Mouse (Mus musculus): ENCODE results near the gene Plekha7. TPM values are rescaled to one million over a fixed set of nuclear protein-coding genes. Genes with fewer than 3 reads are reported as not detected.

Gene Plekha7
- total and polyA plus RNA-seq, 2 experiments = 2.3 to 2.9 TPM

- Histone ChIP-seq H3K27me3 (ENCODE audit: control insufficient read depth, insufficient read depth, low read length) (no peaks in the 10 kb centered on the region), H3K79me2 (ENCODE audit: control insufficient read depth, insufficient read depth, low read length) (no peaks in the 10 kb centered on the region), H3K9ac (ENCODE audit: low read depth, low read length) (no peak overlapping the region), H3K27ac (replicated peaks; ENCODE audit: insufficient read depth, low read depth, low read length) (no peak overlapping the region), H3K36me3 (ENCODE audit: control insufficient read depth, insufficient read depth, low read length) (no peaks in the 10 kb centered on the region), H3K4me1 (ENCODE audit: control insufficient read depth, insufficient read depth, low read length) (no peaks in the 10 kb centered on the region), H3K4me3 (ENCODE audit: insufficient read depth, low read depth, low read length) (no peak overlapping the region)
- no peak for DNase-seq (ENCODE audit: extremely low read depth, low read depth, low spot score)
- TF ChIP-seq POLR2A (IDR thresholded peaks at IDR 0.05; ENCODE audit: extremely low read depth, insufficient read depth, low read length) (no peak), CTCF (IDR thresholded peaks at IDR 0.05; ENCODE audit: low read depth, low read length) (no peak)
- WGBS = 96% methylated on average over 8 of the region's 8 CpGs
Observed at GRCm38 (mm10) chr7:116128286-116128685, 179.9 kb downstream of the Plekha7 start.

- Histone ChIP-seq H3K27me3 (ENCODE audit: control insufficient read depth, insufficient read depth, low read length) (no peaks in the 10 kb centered on the region), H3K9ac (ENCODE audit: low read depth, low read length) (no peak overlapping the region), H3K79me2 (ENCODE audit: control insufficient read depth, insufficient read depth, low read length) (no peaks in the 10 kb centered on the region), H3K4me1 (ENCODE audit: control insufficient read depth, insufficient read depth, low read length) (no peaks in the 10 kb centered on the region), H3K27ac (replicated peaks; ENCODE audit: insufficient read depth, low read depth, low read length) (no peak overlapping the region), H3K36me3 (ENCODE audit: control insufficient read depth, insufficient read depth, low read length) (no peaks in the 10 kb centered on the region), H3K4me3 (ENCODE audit: insufficient read depth, low read depth, low read length) (no peak overlapping the region)
- DNase-seq (ENCODE audit: extremely low read depth, low read depth, low spot score) = no peak
- TF ChIP-seq CTCF (IDR thresholded peaks at IDR 0.05; ENCODE audit: low read depth, low read length) = no peak
- TF ChIP-seq POLR2A (IDR thresholded peaks at IDR 0.05; ENCODE audit: extremely low read depth, insufficient read depth, low read length) = no peak
- 78% methylated on average over 2 of the region's 2 CpGs for WGBS
Observed at GRCm38 (mm10) chr7:116127052-116127451, 181.1 kb downstream of the Plekha7 start.

GRCm38 (mm10) chr7:116125671-116126070, 182.5 kb downstream of the Plekha7 start:
- DNase-seq (ENCODE audit: extremely low read depth, low read depth, low spot score) = no peak
- H3K79me2 ChIP-seq (ENCODE audit: control insufficient read depth, insufficient read depth, low read length) = no peaks in the 10 kb centered on the region
- no peaks in the 10 kb centered on the region for H3K27me3 ChIP-seq (ENCODE audit: control insufficient read depth, insufficient read depth, low read length)
- no peak overlapping the region for H3K4me3 ChIP-seq (ENCODE audit: insufficient read depth, low read depth, low read length)
- whole genome bisulfite sequencing = 88% methylated on average over 7 of the region's 7 CpGs
- peaks cover 5% of the 10 kb centered on the region; the same call in 1 of the 2 replicates for H3K4me1 ChIP-seq (ENCODE audit: control insufficient read depth, insufficient read depth, low read length)
- TF ChIP-seq CTCF (IDR thresholded peaks at IDR 0.05; ENCODE audit: low read depth, low read length) = no peak
- no peak for TF ChIP-seq POLR2A (IDR thresholded peaks at IDR 0.05; ENCODE audit: extremely low read depth, insufficient read depth, low read length)
- no peaks in the 10 kb centered on the region for H3K36me3 ChIP-seq (ENCODE audit: control insufficient read depth, insufficient read depth, low read length)
- no peak overlapping the region for H3K9ac ChIP-seq (ENCODE audit: low read depth, low read length)
- H3K27ac ChIP-seq (replicated peaks; ENCODE audit: insufficient read depth, low read depth, low read length) = no peak overlapping the region

- WGBS = 95% methylated on average over 12 of the region's 12 CpGs
- DNase-seq (ENCODE audit: extremely low read depth, low read depth, low spot score) = no peak
- H3K9ac ChIP-seq (ENCODE audit: low read depth, low read length) = no peak overlapping the region
- H3K27me3 ChIP-seq (ENCODE audit: control insufficient read depth, insufficient read depth, low read length) = no peaks in the 10 kb centered on the region
- H3K27ac ChIP-seq (replicated peaks; ENCODE audit: insufficient read depth, low read depth, low read length) = no peak overlapping the region
- TF ChIP-seq CTCF (IDR thresholded peaks at IDR 0.05; ENCODE audit: low read depth, low read length) = no peak
- TF ChIP-seq POLR2A (IDR thresholded peaks at IDR 0.05; ENCODE audit: extremely low read depth, insufficient read depth, low read length) = no peak
- H3K4me3 ChIP-seq (ENCODE audit: insufficient read depth, low read depth, low read length) = no peak overlapping the region
- peaks cover 5% of the 10 kb centered on the region; the same call in 1 of the 2 replicates for H3K4me1 ChIP-seq (ENCODE audit: control insufficient read depth, insufficient read depth, low read length)
- no peaks in the 10 kb centered on the region for H3K36me3 ChIP-seq (ENCODE audit: control insufficient read depth, insufficient read depth, low read length)
- no peaks in the 10 kb centered on the region for H3K79me2 ChIP-seq (ENCODE audit: control insufficient read depth, insufficient read depth, low read length)
Observed at GRCm38 (mm10) chr7:116124057-116124456, 184.1 kb downstream of the Plekha7 start.

- 80% methylated on average over 2 of the region's 2 CpGs for WGBS
- H3K9ac ChIP-seq (ENCODE audit: low read depth, low read length) = no peak overlapping the region
- DNase-seq (ENCODE audit: extremely low read depth, low read depth, low spot score) = no peak
Observed at GRCm38 (mm10) chr7:116123597-116123985, 184.6 kb downstream of the Plekha7 start.

GRCm38 (mm10) chr7:116122981-116123596, 185.1 kb downstream of the Plekha7 start:
- Histone ChIP-seq H3K4me3 (ENCODE audit: insufficient read depth, low read depth, low read length) (no peak overlapping the region), H3K9ac (ENCODE audit: low read depth, low read length) (no peak overlapping the region), H3K27ac (replicated peaks; ENCODE audit: insufficient read depth, low read depth, low read length) (no peak overlapping the region), H3K36me3 (ENCODE audit: control insufficient read depth, insufficient read depth, low read length) (no peaks in the 10 kb centered on the region), H3K4me1 (ENCODE audit: control insufficient read depth, insufficient read depth, low read length) (peaks cover 5% of the 10 kb centered on the region; the same call in 1 of the 2 replicates), H3K27me3 (ENCODE audit: control insufficient read depth, insufficient read depth, low read length) (no peaks in the 10 kb centered on the region), H3K79me2 (ENCODE audit: control insufficient read depth, insufficient read depth, low read length) (no peaks in the 10 kb centered on the region)
- WGBS = 87% methylated on average over 13 of the region's 13 CpGs
- DNase-seq (ENCODE audit: extremely low read depth, low read depth, low spot score) = no peak
- no peak for TF ChIP-seq POLR2A (IDR thresholded peaks at IDR 0.05; ENCODE audit: extremely low read depth, insufficient read depth, low read length)
- TF ChIP-seq CTCF (IDR thresholded peaks at IDR 0.05; ENCODE audit: low read depth, low read length) = no peak

More at GRCm38 (mm10) chr7:116123597-116123985, 184.6 kb downstream of the Plekha7 start:
- Histone ChIP-seq H3K27ac (replicated peaks; ENCODE audit: insufficient read depth, low read depth, low read length) (no peak overlapping the region), H3K4me1 (ENCODE audit: control insufficient read depth, insufficient read depth, low read length) (peaks cover 5% of the 10 kb centered on the region; the same call in 1 of the 2 replicates), H3K79me2 (ENCODE audit: control insufficient read depth, insufficient read depth, low read length) (no peaks in the 10 kb centered on the region), H3K36me3 (ENCODE audit: control insufficient read depth, insufficient read depth, low read length) (no peaks in the 10 kb centered on the region), H3K4me3 (ENCODE audit: insufficient read depth, low read depth, low read length) (no peak overlapping the region), H3K27me3 (ENCODE audit: control insufficient read depth, insufficient read depth, low read length) (no peaks in the 10 kb centered on the region)
- TF ChIP-seq CTCF (IDR thresholded peaks at IDR 0.05; ENCODE audit: low read depth, low read length) (no peak), POLR2A (IDR thresholded peaks at IDR 0.05; ENCODE audit: extremely low read depth, insufficient read depth, low read length) (no peak)
